Mouse (Mus musculus): ENCODE data around the gene Tek. TPM values are rescaled to one million over a fixed set of nuclear protein-coding genes. Genes with fewer than 3 reads are reported as not detected.
A peak's percentile ranks its signal among the peaks of the same experiment; 100 is the strongest.

The Tek gene
- total and polyA plus RNA-seq, 3 experiments: 0.28 to 0.58 TPM; not detected in 1

- no peak for TF ChIP-seq MEF2A (IDR thresholded peaks at IDR 0.05; ENCODE audit: extremely low read depth, insufficient replicate concordance, low read depth, low read length, poor library complexity, severe bottlenecking)
- TF ChIP-seq USF2 (IDR thresholded peaks at IDR 0.05; ENCODE audit: borderline replicate concordance in 1 of 2, insufficient read depth in 1 of 2, low read depth in 1 of 2, low read length in 2 of 2): no peak
- no peak for TF ChIP-seq GATA1 (IDR thresholded peaks at IDR 0.05; ENCODE audit: low read depth, low read length)
- H3K9ac ChIP-seq (ENCODE audit: control insufficient read depth, low read depth, low read length, poor library complexity, severe bottlenecking): no peak overlapping the region
- no peaks in the 10 kb centered on the region for H3K9me3 ChIP-seq (replicated peaks; ENCODE audit: insufficient read depth, low read length)
- DNase-seq (ENCODE audit: low read depth, low spot score): no peak
- H3K27ac ChIP-seq (ENCODE audit: control insufficient read depth, low read depth, low read length): no peak overlapping the region
- H3K4me1 ChIP-seq (ENCODE audit: control insufficient read depth in 1 of 2, insufficient read depth in 2 of 2, low read length in 2 of 2): peaks cover 2 to 3% of the 10 kb centered on the region in 2 experiments; a peak in 2 of 4 replicates
- H3K27me3 ChIP-seq (ENCODE audit: control insufficient read depth in 1 of 2, insufficient read depth in 2 of 2, low read length in 2 of 2): no peaks in the 10 kb centered on the region
- peak overlapping the region in 1 of 2 experiments; percentile 29; a peak in 1 of 4 replicates for H3K4me3 ChIP-seq (ENCODE audit: control insufficient read depth in 1 of 2, insufficient read depth in 1 of 2, low read depth in 2 of 2, low read length in 2 of 2)
- peaks cover 0 to 4% of the 10 kb centered on the region in 2 experiments; a peak in 2 of 4 replicates for H3K36me3 ChIP-seq (ENCODE audit: control insufficient read depth in 1 of 2, insufficient read depth in 2 of 2, low read length in 2 of 2)
- H3K79me2 ChIP-seq (ENCODE audit: control insufficient read depth, insufficient read depth, low read length, poor library complexity): no peaks in the 10 kb centered on the region
Observed at GRCm38 (mm10) chr4:94715166-94715565, 23.9 kb upstream of the Tek start.

GRCm38 (mm10) chr4:94725799-94726198 is 13.3 kb upstream of the Tek start:
- no peak overlapping the region for H3K9ac ChIP-seq (ENCODE audit: control insufficient read depth, low read depth, low read length, poor library complexity, severe bottlenecking)
- no peaks in the 10 kb centered on the region for H3K36me3 ChIP-seq (ENCODE audit: control insufficient read depth in 1 of 2, insufficient read depth in 2 of 2, low read length in 2 of 2)
- TF ChIP-seq RAD21 (IDR thresholded peaks at IDR 0.05; ENCODE audit: low read depth, low read length): no peak
- TF ChIP-seq ZC3H11A (IDR thresholded peaks at IDR 0.05; ENCODE audit: low read depth, low read length): no peak
- no peak for TF ChIP-seq USF1 (IDR thresholded peaks at IDR 0.05; ENCODE audit: low read depth, low read length)
- TF ChIP-seq MYB (IDR thresholded peaks at IDR 0.05; ENCODE audit: low read depth, low read length): no peak
- no peak for TF ChIP-seq CHD2 (IDR thresholded peaks at IDR 0.05; ENCODE audit: low read length)
- no peak for TF ChIP-seq MEF2A (IDR thresholded peaks at IDR 0.05; ENCODE audit: extremely low read depth, insufficient replicate concordance, low read depth, low read length, poor library complexity, severe bottlenecking)
- no peak for TF ChIP-seq MAX (IDR thresholded peaks at IDR 0.05; ENCODE audit: low read length)
- no peak for TF ChIP-seq MXI1 (IDR thresholded peaks at IDR 0.05; ENCODE audit: low read depth, low read length)
- TF ChIP-seq GABPA (IDR thresholded peaks at IDR 0.05; ENCODE audit: low read depth, low read length): no peak
- no peak for TF ChIP-seq UBTF (IDR thresholded peaks at IDR 0.05; ENCODE audit: borderline replicate concordance, insufficient read depth, low read depth, low read length)
- no peak for TF ChIP-seq JUND (IDR thresholded peaks at IDR 0.05; ENCODE audit: low read depth, low read length)
- no peak for TF ChIP-seq ZKSCAN1 (IDR thresholded peaks at IDR 0.05; ENCODE audit: low read depth, low read length)
- TF ChIP-seq SIN3A (IDR thresholded peaks at IDR 0.05; ENCODE audit: low read length): no peak
- no peak for TF ChIP-seq CHD1 (IDR thresholded peaks at IDR 0.05; ENCODE audit: low read depth, low read length)
- TF ChIP-seq ELF1 (IDR thresholded peaks at IDR 0.05; ENCODE audit: low read depth, low read length): no peak
- TF ChIP-seq E2F4 (IDR thresholded peaks at IDR 0.05; ENCODE audit: borderline replicate concordance, low read depth, low read length): no peak
- no peak for TF ChIP-seq CTCF (IDR thresholded peaks at IDR 0.05 in 2 of 3, conservative IDR thresholded peaks at IDR 0.05 in 1 of 3; ENCODE audit: control insufficient read depth in 1 of 3, insufficient read depth in 1 of 3, low read depth in 2 of 3, low read length in 3 of 3, poor library complexity in 1 of 3, severe bottlenecking in 1 of 3)
- TF ChIP-seq EP300 (IDR thresholded peaks at IDR 0.05; ENCODE audit: low read depth in 1 of 2, low read length in 2 of 2): no peak
- no peak for TF ChIP-seq ETS1 (IDR thresholded peaks at IDR 0.05; ENCODE audit: low read depth, low read length)
- no peak overlapping the region for H3K4me3 ChIP-seq (ENCODE audit: control insufficient read depth in 1 of 2, insufficient read depth in 1 of 2, low read depth in 2 of 2, low read length in 2 of 2)
- no peak overlapping the region for H3K27ac ChIP-seq (ENCODE audit: control insufficient read depth, low read depth, low read length)
- H3K9me3 ChIP-seq (replicated peaks; ENCODE audit: insufficient read depth, low read length): no peaks in the 10 kb centered on the region
- no peaks in the 10 kb centered on the region for H3K4me1 ChIP-seq (ENCODE audit: control insufficient read depth in 1 of 2, insufficient read depth in 2 of 2, low read length in 2 of 2)
- no peaks in the 10 kb centered on the region for H3K27me3 ChIP-seq (ENCODE audit: control insufficient read depth in 1 of 2, insufficient read depth in 2 of 2, low read length in 2 of 2)
- H3K79me2 ChIP-seq (ENCODE audit: control insufficient read depth, insufficient read depth, low read length, poor library complexity): no peaks in the 10 kb centered on the region
- DNase-seq (ENCODE audit: low read depth, low spot score): no peak
